Mouse (Mus musculus) E14TG2a.4 (cell line): ENCODE measurements around the gene Insr.
"Not testable (repeated sequence)": the region's sequence is repeated elsewhere in the genome, so short reads cannot be mapped to it uniquely, and the experiment has no call there.

ENCODE experiments used
- H3K27me3 ChIP-seq: 2 replicates; pipeline ENCODE4 v1.6.1; 2014; ENCODE audit warnings: low read length, control low read depth; ENCODE audit not compliant: insufficient read depth
- H3K36me3 ChIP-seq: 2 replicates; pipeline ENCODE4 v1.6.1; 2014; ENCODE audit warnings: low read length, control low read depth; ENCODE audit not compliant: insufficient read depth
- H3K4me1 ChIP-seq: replicated peaks from 2 replicates; pipeline ENCODE4 v1.6.1; 2014; ENCODE audit warnings: low read depth, low read length, control low read depth
- H3K4me3 ChIP-seq: replicated peaks from 2 replicates; pipeline ENCODE4 v1.5.1; 2014; ENCODE audit warnings: mild to moderate bottlenecking, low read length
- H3K9me3 ChIP-seq: 2 replicates; pipeline ENCODE4 v1.6.1; 2014; ENCODE audit warnings: low read length, control low read depth
- CTCF ChIP-seq: conservative IDR thresholded peaks from 2 replicates; pipeline ENCODE4 v1.5.1; 2014; ENCODE audit warnings: low read length
- NANOG ChIP-seq: IDR thresholded peaks from 2 replicates; pipeline ENCODE4 v1.6.1; 2014; ENCODE audit warnings: borderline replicate concordance, low read length, mixed read lengths
- POU5F1 ChIP-seq: IDR thresholded peaks from 2 replicates; pipeline ENCODE4 v1.6.1; 2014; ENCODE audit warnings: low read length, borderline replicate concordance

The Insr gene

DNA sequence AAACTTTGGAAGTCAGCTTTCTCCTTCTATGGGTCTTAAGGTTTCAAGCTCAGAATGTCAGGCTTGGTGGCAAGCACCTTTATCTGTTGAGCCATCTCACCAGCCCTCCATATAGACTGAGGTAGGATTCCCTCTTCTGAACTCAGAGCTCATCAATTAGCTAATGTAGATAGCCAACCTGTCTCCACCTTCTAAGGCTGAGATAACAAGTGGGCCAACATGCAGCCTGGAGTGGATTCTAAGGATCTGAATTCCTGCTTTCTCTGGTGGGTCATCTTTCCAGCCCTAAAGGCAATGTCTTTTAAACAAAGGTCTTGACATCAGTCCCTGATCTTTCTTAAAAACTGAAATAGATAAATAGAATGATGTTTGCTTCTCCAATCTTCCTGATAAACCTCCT lies 70.7 kb downstream of the Insr start:
- Histone ChIP-seq H3K27me3 (no peaks in the 10 kb centered on the region), H3K4me3 (no peak overlapping the region), H3K4me1 (no peaks in the 10 kb centered on the region), H3K9me3 (no peaks in the 10 kb centered on the region), H3K36me3 (no peaks in the 10 kb centered on the region)
- TF ChIP-seq NANOG: no peak
- TF ChIP-seq POU5F1: no peak
- no peak for TF ChIP-seq CTCF

DNA sequence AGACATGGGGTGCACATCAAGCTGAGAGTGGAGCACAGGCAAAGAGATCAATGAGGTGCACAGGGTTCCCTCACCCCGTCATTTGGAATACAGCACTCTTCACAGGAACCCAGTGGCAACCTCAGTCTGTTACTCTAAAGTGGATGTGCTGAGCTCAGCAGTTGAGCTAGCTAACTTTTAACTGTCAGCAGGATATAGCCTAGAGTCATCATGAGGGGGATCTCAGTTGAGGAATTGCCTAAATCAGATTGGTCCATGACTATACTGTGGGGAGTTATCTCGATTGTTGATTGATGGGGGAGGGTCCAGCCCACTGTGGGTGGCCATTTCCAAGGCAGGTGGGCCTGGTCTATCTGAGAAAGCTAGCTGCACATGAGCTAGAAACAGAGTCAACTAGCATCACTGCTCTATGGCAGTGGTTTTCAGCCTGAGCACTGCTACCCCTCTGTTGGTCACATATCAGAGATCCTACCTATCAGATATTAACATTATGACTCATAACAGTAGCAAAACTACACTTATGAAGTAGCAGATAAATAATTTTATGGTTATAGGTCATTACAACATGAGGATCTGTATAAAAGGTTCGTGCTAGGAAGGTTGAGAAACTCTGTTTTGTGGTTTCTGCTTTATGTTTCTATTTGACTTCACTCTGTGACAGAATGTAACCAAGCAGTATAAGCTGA lies 74.5 kb downstream of the Insr start:
- H3K27me3 ChIP-seq: no peaks in the 10 kb centered on the region
- H3K36me3 ChIP-seq: no peaks in the 10 kb centered on the region
- no peaks in the 10 kb centered on the region for H3K9me3 ChIP-seq
- H3K4me3 ChIP-seq: no peak overlapping the region
- H3K4me1 ChIP-seq: no peaks in the 10 kb centered on the region
- TF ChIP-seq NANOG (no peak), POU5F1 (no peak), CTCF (no peak)

DNA sequence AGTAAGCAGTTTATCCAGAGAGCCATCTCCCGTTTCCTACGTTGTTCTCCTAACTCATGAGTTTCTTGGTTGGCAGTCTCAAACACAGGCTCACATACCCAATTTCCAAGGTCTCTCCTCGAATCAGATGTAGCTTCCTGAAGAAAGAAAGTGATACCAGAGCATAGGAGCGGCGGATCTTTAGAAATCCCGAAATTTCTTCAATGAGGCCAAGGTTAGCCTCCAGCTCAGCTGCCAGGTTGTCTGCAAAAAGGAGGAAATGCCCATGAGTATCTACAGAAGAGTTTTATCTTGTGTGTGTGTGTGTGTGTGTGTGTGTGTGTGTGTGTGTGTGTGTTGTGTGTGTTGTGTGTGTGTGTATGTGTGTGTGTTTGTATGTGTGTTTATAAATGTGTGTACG lies 76.6 kb downstream of the Insr start:
- Histone ChIP-seq H3K36me3 (no peaks in the 10 kb centered on the region), H3K4me1 (no peaks in the 10 kb centered on the region), H3K4me3 (no peak overlapping the region), H3K9me3 (no peaks in the 10 kb centered on the region), H3K27me3 (no peaks in the 10 kb centered on the region)
- TF ChIP-seq NANOG (no peak), CTCF (no peak), POU5F1 (no peak)

DNA sequence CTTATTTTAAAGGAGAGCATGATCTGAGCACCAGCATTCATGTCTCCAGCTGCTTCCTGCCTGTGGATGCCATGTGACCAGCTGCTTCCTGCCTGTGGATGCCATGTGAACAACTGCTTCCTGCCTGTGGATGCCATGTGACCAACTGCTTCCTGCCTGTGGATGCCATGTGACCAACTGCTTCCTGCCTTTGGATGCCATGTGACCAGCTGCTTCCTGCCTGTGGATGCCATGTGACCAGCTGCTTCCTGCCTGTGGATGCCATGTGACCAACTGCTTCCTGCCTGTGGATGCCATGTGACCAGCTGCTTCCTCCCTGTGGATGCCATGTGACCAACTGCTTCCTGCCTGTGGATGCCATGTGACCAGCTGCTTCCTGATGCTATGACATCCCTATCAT lies 85.1 kb downstream of the Insr start:
- peaks cover 16% of the 10 kb centered on the region for H3K36me3 ChIP-seq
- peaks cover 18% of the 10 kb centered on the region for H3K9me3 ChIP-seq
- not testable (repeated sequence) for H3K27me3 ChIP-seq, H3K4me3 ChIP-seq, H3K4me1 ChIP-seq

DNA sequence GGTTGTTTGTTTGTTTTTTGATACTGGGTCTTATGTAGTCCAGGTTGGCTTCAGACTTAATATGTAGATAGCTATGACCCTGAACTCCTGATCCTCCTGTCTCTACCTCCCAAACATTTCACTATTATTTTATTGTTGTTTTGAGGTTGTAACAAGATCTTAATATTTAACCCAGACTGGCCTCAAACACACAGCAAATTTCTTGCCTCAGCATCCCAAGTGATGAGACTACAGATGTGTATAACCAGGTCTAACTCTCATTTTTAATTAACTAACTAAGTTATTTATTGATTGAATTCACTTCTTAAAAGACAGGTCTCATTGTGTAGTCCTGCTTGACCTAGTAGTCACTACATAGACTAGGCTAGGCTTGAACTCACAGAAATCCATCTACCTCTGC lies 88.4 kb downstream of the Insr start:
- Histone ChIP-seq H3K4me3 (no peak overlapping the region), H3K9me3 (peaks cover 18% of the 10 kb centered on the region), H3K36me3 (peaks cover 16% of the 10 kb centered on the region), H3K27me3 (no peaks in the 10 kb centered on the region), H3K4me1 (no peaks in the 10 kb centered on the region)
- TF ChIP-seq CTCF (no peak), POU5F1 (no peak), NANOG (no peak)

DNA sequence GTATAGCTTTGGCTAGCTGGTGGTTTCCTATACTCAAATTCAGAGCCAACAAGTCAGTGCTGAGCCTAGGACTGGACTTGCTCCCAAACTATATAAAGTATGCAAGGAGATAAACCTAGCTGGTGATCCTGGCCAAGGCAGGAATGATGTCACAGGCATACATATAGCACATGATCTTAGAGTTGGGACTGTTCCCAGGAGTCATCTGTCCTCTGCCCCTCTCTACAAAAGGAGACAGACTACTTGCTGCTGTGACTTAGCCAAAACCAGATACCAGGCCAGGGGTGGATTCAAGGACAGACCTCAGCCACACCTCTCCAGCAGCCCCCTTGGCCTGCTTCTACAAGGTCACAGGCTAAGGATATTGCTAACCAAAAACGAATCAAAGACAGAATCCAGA lies 92.0 kb downstream of the Insr start:
- H3K36me3 ChIP-seq: no peaks in the 10 kb centered on the region
- no peak for TF ChIP-seq CTCF
- no peak for TF ChIP-seq POU5F1
- no peak for TF ChIP-seq NANOG
- H3K4me3 ChIP-seq: no peak overlapping the region
- no peaks in the 10 kb centered on the region; the same call in 1 of the 2 replicates for H3K9me3 ChIP-seq
- H3K27me3 ChIP-seq: no peaks in the 10 kb centered on the region
- H3K4me1 ChIP-seq: no peaks in the 10 kb centered on the region

DNA sequence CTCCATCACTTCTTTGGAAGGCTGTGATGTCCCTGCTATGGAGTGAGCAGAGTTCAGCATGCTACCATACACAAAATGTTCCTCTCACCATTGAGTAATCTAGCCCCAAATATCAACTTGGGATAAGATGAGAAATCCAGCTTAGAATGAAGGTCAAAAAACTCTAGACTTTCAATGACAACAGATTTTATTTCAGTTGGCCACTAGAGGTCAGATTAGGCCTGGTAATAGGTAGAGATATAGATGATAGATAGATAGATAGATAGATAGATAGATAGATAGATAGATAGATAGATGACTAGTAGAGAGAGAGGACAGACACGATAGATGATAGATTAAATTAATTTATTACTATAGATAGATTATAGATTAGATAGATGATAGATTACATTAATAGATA lies 99.5 kb downstream of the Insr start:
- H3K36me3 ChIP-seq: no peaks in the 10 kb centered on the region
- no peak overlapping the region for H3K4me3 ChIP-seq
- no peak for TF ChIP-seq NANOG
- no peaks in the 10 kb centered on the region for H3K27me3 ChIP-seq
- H3K4me1 ChIP-seq: no peaks in the 10 kb centered on the region
- H3K9me3 ChIP-seq: peaks cover 9% of the 10 kb centered on the region; the same call in 1 of the 2 replicates

DNA sequence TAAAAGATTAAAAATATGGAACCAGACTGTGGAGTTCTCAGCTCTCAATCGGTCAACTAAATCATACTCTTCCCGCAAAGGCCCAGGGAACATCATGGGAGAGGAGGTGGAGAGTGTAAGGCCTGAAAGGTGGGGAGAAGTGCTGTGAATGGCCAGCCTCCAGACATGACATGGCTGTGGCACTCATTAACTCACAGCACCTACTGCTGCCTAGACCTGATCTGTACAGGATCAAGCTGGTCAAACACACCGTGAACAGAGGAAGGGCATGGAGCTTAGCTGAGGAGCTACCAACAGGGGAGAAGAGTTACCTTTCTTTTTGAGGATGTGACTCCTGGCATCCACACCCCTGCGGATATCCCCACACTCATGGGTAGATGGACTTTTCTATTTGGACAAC lies 102.0 kb downstream of the Insr start:
- no peak overlapping the region for H3K4me3 ChIP-seq
- TF ChIP-seq NANOG: no peak
- no peak for TF ChIP-seq POU5F1
- TF ChIP-seq CTCF: no peak
- H3K36me3 ChIP-seq: no peaks in the 10 kb centered on the region
- no peaks in the 10 kb centered on the region for H3K27me3 ChIP-seq
- no peaks in the 10 kb centered on the region for H3K4me1 ChIP-seq
- peaks cover 9% of the 10 kb centered on the region; the same call in 1 of the 2 replicates for H3K9me3 ChIP-seq

DNA sequence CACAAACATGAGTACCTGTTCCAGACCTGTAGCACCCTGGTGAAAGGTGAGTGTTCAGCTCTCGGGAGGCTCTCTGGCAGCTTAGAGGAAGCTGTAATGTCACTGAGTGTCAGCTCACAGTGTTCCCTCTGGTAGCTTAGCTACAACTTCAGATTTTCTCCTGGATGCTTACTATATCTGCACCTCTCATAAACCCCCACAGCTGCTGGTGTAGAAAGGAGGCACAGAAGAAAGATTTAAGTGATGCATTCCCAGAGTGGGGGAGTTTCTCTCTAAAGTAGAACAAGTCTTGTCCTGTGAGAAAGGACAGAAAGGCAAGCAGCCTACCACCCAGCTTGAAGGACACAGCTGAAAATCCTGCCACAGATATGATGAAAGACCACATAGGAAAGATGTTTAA lies 107.2 kb downstream of the Insr start:
- H3K36me3 ChIP-seq: no peaks in the 10 kb centered on the region
- TF ChIP-seq CTCF (no peak), POU5F1 (no peak), NANOG (no peak)
- peaks cover 9% of the 10 kb centered on the region; the same call in 1 of the 2 replicates for H3K9me3 ChIP-seq
- H3K27me3 ChIP-seq: no peaks in the 10 kb centered on the region
- H3K4me3 ChIP-seq: no peak overlapping the region
- H3K4me1 ChIP-seq: no peaks in the 10 kb centered on the region
